Mouse (Mus musculus) embryonic facial prominence, embryonic 12.5 days (tissue): ENCODE measurements around the gene Dhdds. TPM values are rescaled to one million over a fixed set of nuclear protein-coding genes. Genes with fewer than 3 reads are reported as not detected.

ENCODE experiments used
- ATAC-seq: fragments of 200-750 bp; cut with Nextera tagmentation; 2 replicates; pipeline ENCODE4 v1.8.0; 2017; ENCODE audit not compliant: insufficient number of reproducible peaks, insufficient read depth, low FRiP score, low TSS enrichment
- H3K27ac ChIP-seq: fragments of 300-500 bp; sonication (generic); 2 replicates; pipeline ENCODE4 v1.5.1; 2016; ENCODE audit warnings: mild to moderate bottlenecking
- H3K27me3 ChIP-seq: fragments of 300-500 bp; sonication (generic); 2 replicates; pipeline ENCODE4 v1.6.1; 2016; ENCODE audit warnings: mild to moderate bottlenecking, moderate library complexity
- H3K36me3 ChIP-seq: fragments of 300-500 bp; sonication (generic); 2 replicates; pipeline ENCODE4 v1.6.1; 2016; ENCODE audit warnings: mild to moderate bottlenecking
- H3K4me1 ChIP-seq: fragments of 300-500 bp; sonication (generic); 2 replicates; pipeline ENCODE4 v1.6.1; 2016
- H3K4me2 ChIP-seq: fragments of 300-500 bp; sonication (generic); replicated peaks from 2 replicates; pipeline ENCODE4 v1.6.1; 2016; ENCODE audit warnings: mild to moderate bottlenecking, moderate library complexity
- H3K4me3 ChIP-seq: fragments of 300-500 bp; sonication (generic); 2 replicates; pipeline ENCODE4 v1.5.1; 2016; ENCODE audit warnings: mild to moderate bottlenecking
- H3K9ac ChIP-seq: fragments of 300-500 bp; sonication (generic); 2 replicates; pipeline ENCODE4 v1.6.1; 2016; ENCODE audit warnings: mild to moderate bottlenecking, moderate library complexity
- H3K9me3 ChIP-seq: fragments of 300-500 bp; sonication (generic); 2 replicates; pipeline ENCODE4 v1.6.1; 2016; ENCODE audit warnings: mild to moderate bottlenecking, moderate library complexity
- WGBS: fragments of 180-500 bp; shearing (Covaris S2); methylation state at CpG from one replicate; pipeline ENCODE4 v1.1.7; 2016; 5-methylcytosine and 5-hydroxymethylcytosine counted together
- polyA plus RNA-seq: library from polyadenylated mRNA; unstranded; fragments of >200 nt; fragmentation: Nextera tagmentation; extraction: Ambion mirVana; gene quantifications from 2 replicates; pipeline ENCODE4 v1.2.1, GENCODE M21; 2016

Gene Dhdds
- polyA plus RNA-seq, 1 experiment from 2014 or later, result 45.3 TPM

GRCm38 (mm10) chr4:133941576-133941975 lies 59.1 kb downstream of the Dhdds start:
- H3K27ac ChIP-seq, result no peak overlapping the region
- H3K4me3 ChIP-seq, result no peak overlapping the region
- H3K9me3 ChIP-seq, result no peaks in the 10 kb centered on the region
- no peaks in the 10 kb centered on the region for H3K36me3 ChIP-seq
- no peak for ATAC-seq
- H3K9ac ChIP-seq, result no peak overlapping the region
- H3K4me2 ChIP-seq, result no peak overlapping the region
- 0 out of 2 replicates have a peak, but pooled peaks cover 3% of the 10 kb centered on the region for H3K4me1 ChIP-seq
- H3K27me3 ChIP-seq, result no peaks in the 10 kb centered on the region
- 42% methylated on average over 3 of the region's 3 CpGs for WGBS

- WGBS, result 71% methylated on average over 13 of the region's 13 CpGs
- H3K4me3 ChIP-seq, result no peak overlapping the region
- H3K27me3 ChIP-seq, result no peaks in the 10 kb centered on the region
- no peaks in the 10 kb centered on the region for H3K36me3 ChIP-seq
- H3K9me3 ChIP-seq, result no peaks in the 10 kb centered on the region
- ATAC-seq, result no peak
- H3K4me1 ChIP-seq, result 0 out of 2 replicates have a peak, but pooled peaks cover 3% of the 10 kb centered on the region
- H3K9ac ChIP-seq, result no peak overlapping the region
- H3K27ac ChIP-seq, result no peak overlapping the region
- H3K4me2 ChIP-seq, result no peak overlapping the region
Measured at GRCm38 (mm10) chr4:133940386-133941260, 60.1 kb downstream of the Dhdds start.

GRCm38 (mm10) chr4:133938077-133938476 lies 62.6 kb downstream of the Dhdds start:
- no peak for ATAC-seq
- no peak overlapping the region for H3K4me3 ChIP-seq
- H3K27me3 ChIP-seq, result no peaks in the 10 kb centered on the region
- 0 out of 2 replicates have a peak, but pooled peaks cover 3% of the 10 kb centered on the region for H3K4me1 ChIP-seq
- H3K36me3 ChIP-seq, result no peaks in the 10 kb centered on the region
- 41% methylated on average over 2 of the region's 2 CpGs for WGBS
- no peak overlapping the region for H3K9ac ChIP-seq
- H3K9me3 ChIP-seq, result no peaks in the 10 kb centered on the region
- H3K27ac ChIP-seq, result no peak overlapping the region
- H3K4me2 ChIP-seq, result no peak overlapping the region

GRCm38 (mm10) chr4:133931785-133932184 lies 68.9 kb downstream of the Dhdds start:
- H3K4me3 ChIP-seq, result no peak overlapping the region
- no peaks in the 10 kb centered on the region for H3K4me1 ChIP-seq
- H3K36me3 ChIP-seq, result no peaks in the 10 kb centered on the region
- no peak overlapping the region for H3K4me2 ChIP-seq
- WGBS, result 77% methylated on average over 3 of the region's 3 CpGs
- no peaks in the 10 kb centered on the region for H3K27me3 ChIP-seq
- no peak overlapping the region for H3K27ac ChIP-seq
- no peaks in the 10 kb centered on the region for H3K9me3 ChIP-seq
- H3K9ac ChIP-seq, result no peak overlapping the region
- no peak for ATAC-seq

- Histone ChIP-seq H3K4me1 (no peaks in the 10 kb centered on the region), H3K9ac (no peak overlapping the region), H3K27me3 (no peaks in the 10 kb centered on the region), H3K27ac (no peak overlapping the region), H3K36me3 (no peaks in the 10 kb centered on the region), H3K9me3 (no peaks in the 10 kb centered on the region), H3K4me3 (no peak overlapping the region), H3K4me2 (no peak overlapping the region)
- ATAC-seq, result no peak
- WGBS, result 16% methylated on average over 10 of the region's 10 CpGs
Measured at GRCm38 (mm10) chr4:133931349-133931748, 69.4 kb downstream of the Dhdds start.

- Histone ChIP-seq H3K4me1 (no peaks in the 10 kb centered on the region), H3K27me3 (no peaks in the 10 kb centered on the region), H3K4me3 (no peak overlapping the region), H3K9me3 (no peaks in the 10 kb centered on the region), H3K27ac (0 out of 2 replicates have a peak overlapping the region, but pooled peaks have one; percentile 1), H3K4me2 (no peak overlapping the region), H3K9ac (no peak overlapping the region), H3K36me3 (no peaks in the 10 kb centered on the region)
- ATAC-seq, result no peak
- WGBS, result 32% methylated on average over 7 of the region's 7 CpGs
Measured at GRCm38 (mm10) chr4:133929278-133929670, 71.4 kb downstream of the Dhdds start.

- Histone ChIP-seq H3K9ac (no peak overlapping the region), H3K27ac (0 out of 2 replicates have a peak overlapping the region, but pooled peaks have one; percentile 1), H3K27me3 (no peaks in the 10 kb centered on the region), H3K36me3 (no peaks in the 10 kb centered on the region), H3K4me1 (no peaks in the 10 kb centered on the region), H3K4me3 (no peak overlapping the region), H3K9me3 (no peaks in the 10 kb centered on the region), H3K4me2 (no peak overlapping the region)
- WGBS, result 36% methylated on average over 15 of the region's 15 CpGs
- no peak for ATAC-seq
Measured at GRCm38 (mm10) chr4:133928576-133929277, 72.0 kb downstream of the Dhdds start.

GRCm38 (mm10) chr4:133925204-133925603 lies 75.5 kb downstream of the Dhdds start:
- Histone ChIP-seq H3K4me2 (no peak overlapping the region), H3K4me3 (no peak overlapping the region), H3K4me1 (no peaks in the 10 kb centered on the region), H3K27me3 (no peaks in the 10 kb centered on the region), H3K9me3 (no peaks in the 10 kb centered on the region), H3K36me3 (no peaks in the 10 kb centered on the region), H3K9ac (no peak overlapping the region), H3K27ac (no peak overlapping the region)
- WGBS, result 77% methylated on average over 4 of the region's 4 CpGs
- no peak for ATAC-seq

- H3K4me2 ChIP-seq, result no peak overlapping the region
- no peak for ATAC-seq
- no peaks in the 10 kb centered on the region for H3K4me1 ChIP-seq
- no peaks in the 10 kb centered on the region for H3K9me3 ChIP-seq
- WGBS, result 84% methylated on average over 5 of the region's 5 CpGs
- no peak overlapping the region for H3K9ac ChIP-seq
- no peaks in the 10 kb centered on the region for H3K27me3 ChIP-seq
- H3K4me3 ChIP-seq, result no peak overlapping the region
- H3K27ac ChIP-seq, result no peak overlapping the region
- H3K36me3 ChIP-seq, result no peaks in the 10 kb centered on the region
Measured at GRCm38 (mm10) chr4:133923743-133924142, 77.0 kb downstream of the Dhdds start.

Other genes with a start within 250 kb of the Dhdds start
- 37.5 and 40.1 TPM in 2 replicates for gene Arid1a, start 244.1 kb downstream of the Dhdds start, polyA plus RNA-seq
- 50.8 and 52.0 TPM in 2 replicates for gene Rps6ka1, start 113.1 kb downstream of the Dhdds start, polyA plus RNA-seq
- gene Hmgn2, start 32.3 kb downstream of the Dhdds start, polyA plus RNA-seq, result 2,853 and 3,017 TPM in 2 replicates
- 0.50 and 0.67 TPM in 2 replicates for gene Lin28a, start 17.9 kb upstream of the Dhdds start, polyA plus RNA-seq
- not detected in 2 replicates for gene Zfp683, start 52.9 kb upstream of the Dhdds start, polyA plus RNA-seq
- 2.9 and 4.0 TPM in 2 replicates for gene Crybg2, start 59.9 kb upstream of the Dhdds start, polyA plus RNA-seq
- 8.0 and 8.3 TPM in 2 replicates for gene Cd52, start 94.2 kb upstream of the Dhdds start, polyA plus RNA-seq
- gene Ubxn11, start 101.7 kb upstream of the Dhdds start, polyA plus RNA-seq, result 10.4 and 11.5 TPM in 2 replicates
- 345 and 360 TPM in 2 replicates for gene Sh3bgrl3, start 127.9 kb upstream of the Dhdds start, polyA plus RNA-seq
- 32.0 and 34.9 TPM in 2 replicates for gene Cep85, start 186.2 kb upstream of the Dhdds start, polyA plus RNA-seq
- gene Gm7534, start 202.1 kb upstream of the Dhdds start, polyA plus RNA-seq, result not detected in 2 replicates
- 0.15 TPM in 1 of 2 replicates, not detected in the other for gene Catsper4, start 226.5 kb upstream of the Dhdds start, polyA plus RNA-seq
- 2.1 and 2.5 TPM in 2 replicates for gene Cnksr1, start 237.5 kb upstream of the Dhdds start, polyA plus RNA-seq
- 1.4 and 1.7 TPM in 2 replicates for gene E130218I03Rik, start 242.7 kb upstream of the Dhdds start, polyA plus RNA-seq
- gene Zfp593, start 244.7 kb upstream of the Dhdds start, polyA plus RNA-seq, result 19.5 and 19.8 TPM in 2 replicates
- gene Gm30191, start 246.0 kb upstream of the Dhdds start, polyA plus RNA-seq, result not detected in 2 replicates